Mouse (Mus musculus): ENCODE measurements around the gene Hdac9. TPM values are rescaled to one million over a fixed set of nuclear protein-coding genes. Genes with fewer than 3 reads are reported as not detected.

Hdac9 gene
- total and polyA plus RNA-seq, 2 experiments from 2014 or later, result 15.6 to 15.7 TPM

- Histone ChIP-seq H3K9me3 (replicated peaks; ENCODE audit: control insufficient read depth, low read length) (no peaks in the 10 kb centered on the region), H3K36me3 (replicated peaks; ENCODE audit: control insufficient read depth, insufficient read depth, low read length) (no peaks in the 10 kb centered on the region), H3K27ac (ENCODE audit: low read depth) (peak overlapping the region; percentile 65; the same call in 1 of the 2 replicates), H3K27me3 (ENCODE audit: control insufficient read depth, insufficient read depth, low read length) (no peaks in the 10 kb centered on the region), H3K4me2 (ENCODE audit: low read depth, low read length) (peak overlapping the region; percentile 50), H3K4me3 (ENCODE audit: low read depth, low read length) (peak overlapping the region; percentile 46), H3K9ac (replicated peaks; ENCODE audit: low read depth, low read length) (0 out of 2 replicates have a peak overlapping the region, but pooled peaks have one; percentile 35), H3K4me1 (ENCODE audit: control insufficient read depth, insufficient read depth) (peaks cover 20% of the 10 kb centered on the region; the same call in 1 of the 2 replicates)
- WGBS, result 42% methylated on average over 3 of the region's 3 CpGs
- TF ChIP-seq EP300 (IDR thresholded peaks at IDR 0.05; ENCODE audit: low read depth), result no peak
- no peak for TF ChIP-seq CTCF (IDR thresholded peaks at IDR 0.05; ENCODE audit: low read depth)
- ATAC-seq (ENCODE audit: insufficient read depth, low read depth) (no peak), DNase-seq (ENCODE audit: low spot score) (peak; percentile 56)
Measured at GRCm38 (mm10) chr12:34495940-34496339, 421.0 kb downstream of the Hdac9 start.

- H3K36me3 ChIP-seq (replicated peaks; ENCODE audit: control insufficient read depth, insufficient read depth, low read length), result no peaks in the 10 kb centered on the region
- no peak overlapping the region for H3K27ac ChIP-seq (ENCODE audit: low read depth)
- no peak for ATAC-seq (ENCODE audit: insufficient read depth, low read depth)
- DNase-seq (ENCODE audit: low spot score), result no peak
- no peak overlapping the region for H3K4me2 ChIP-seq (ENCODE audit: low read depth, low read length)
- H3K4me3 ChIP-seq (ENCODE audit: low read depth, low read length), result no peak overlapping the region
- H3K9me3 ChIP-seq (replicated peaks; ENCODE audit: control insufficient read depth, low read length), result no peaks in the 10 kb centered on the region
- H3K4me1 ChIP-seq (ENCODE audit: control insufficient read depth, insufficient read depth), result peaks cover 13% of the 10 kb centered on the region
- no peak for TF ChIP-seq CTCF (IDR thresholded peaks at IDR 0.05; ENCODE audit: low read depth)
- TF ChIP-seq EP300 (IDR thresholded peaks at IDR 0.05; ENCODE audit: low read depth), result no peak
- H3K9ac ChIP-seq (replicated peaks; ENCODE audit: low read depth, low read length), result no peak overlapping the region
- no peaks in the 10 kb centered on the region for H3K27me3 ChIP-seq (ENCODE audit: control insufficient read depth, insufficient read depth, low read length)
Measured at GRCm38 (mm10) chr12:34489629-34490028, 427.3 kb downstream of the Hdac9 start.

- Histone ChIP-seq H3K4me1 (ENCODE audit: control insufficient read depth, insufficient read depth) (peaks cover 13% of the 10 kb centered on the region), H3K27ac (ENCODE audit: low read depth) (no peak overlapping the region), H3K27me3 (ENCODE audit: control insufficient read depth, insufficient read depth, low read length) (no peaks in the 10 kb centered on the region), H3K9me3 (replicated peaks; ENCODE audit: control insufficient read depth, low read length) (no peaks in the 10 kb centered on the region), H3K9ac (replicated peaks; ENCODE audit: low read depth, low read length) (no peak overlapping the region), H3K4me2 (ENCODE audit: low read depth, low read length) (no peak overlapping the region), H3K36me3 (replicated peaks; ENCODE audit: control insufficient read depth, insufficient read depth, low read length) (no peaks in the 10 kb centered on the region), H3K4me3 (ENCODE audit: low read depth, low read length) (no peak overlapping the region)
- WGBS, result 81% methylated on average over 1 of the region's 1 CpGs
- ATAC-seq (ENCODE audit: insufficient read depth, low read depth) (no peak), DNase-seq (ENCODE audit: low spot score) (no peak)
- TF ChIP-seq EP300 (IDR thresholded peaks at IDR 0.05; ENCODE audit: low read depth) (no peak), CTCF (IDR thresholded peaks at IDR 0.05; ENCODE audit: low read depth) (no peak)
Measured at GRCm38 (mm10) chr12:34487666-34488065, 429.2 kb downstream of the Hdac9 start.

- H3K27ac ChIP-seq (ENCODE audit: low read depth), result no peak overlapping the region
- 52% methylated on average over 3 of the region's 3 CpGs for WGBS
- ATAC-seq (ENCODE audit: insufficient read depth, low read depth) (no peak), DNase-seq (ENCODE audit: low spot score) (no peak)
- no peak overlapping the region for H3K4me2 ChIP-seq (ENCODE audit: low read depth, low read length)
- H3K4me3 ChIP-seq (ENCODE audit: low read depth, low read length), result no peak overlapping the region
- H3K36me3 ChIP-seq (replicated peaks; ENCODE audit: control insufficient read depth, insufficient read depth, low read length), result no peaks in the 10 kb centered on the region
- TF ChIP-seq CTCF (IDR thresholded peaks at IDR 0.05; ENCODE audit: low read depth) (no peak), EP300 (IDR thresholded peaks at IDR 0.05; ENCODE audit: low read depth) (no peak)
- peaks cover 13% of the 10 kb centered on the region for H3K4me1 ChIP-seq (ENCODE audit: control insufficient read depth, insufficient read depth)
- H3K9me3 ChIP-seq (replicated peaks; ENCODE audit: control insufficient read depth, low read length), result no peaks in the 10 kb centered on the region
- no peak overlapping the region for H3K9ac ChIP-seq (replicated peaks; ENCODE audit: low read depth, low read length)
- no peaks in the 10 kb centered on the region for H3K27me3 ChIP-seq (ENCODE audit: control insufficient read depth, insufficient read depth, low read length)
Measured at GRCm38 (mm10) chr12:34487021-34487420, 429.9 kb downstream of the Hdac9 start.

- TF ChIP-seq EP300 (IDR thresholded peaks at IDR 0.05; ENCODE audit: low read depth), result no peak
- no peak for TF ChIP-seq CTCF (IDR thresholded peaks at IDR 0.05; ENCODE audit: low read depth)
- 62% methylated on average over 2 of the region's 2 CpGs for WGBS
- Histone ChIP-seq H3K9me3 (replicated peaks; ENCODE audit: control insufficient read depth, low read length) (no peaks in the 10 kb centered on the region), H3K27me3 (ENCODE audit: control insufficient read depth, insufficient read depth, low read length) (no peaks in the 10 kb centered on the region), H3K9ac (replicated peaks; ENCODE audit: low read depth, low read length) (no peak overlapping the region), H3K4me2 (ENCODE audit: low read depth, low read length) (no peak overlapping the region), H3K4me1 (ENCODE audit: control insufficient read depth, insufficient read depth) (peaks cover 13% of the 10 kb centered on the region), H3K4me3 (ENCODE audit: low read depth, low read length) (no peak overlapping the region), H3K36me3 (replicated peaks; ENCODE audit: control insufficient read depth, insufficient read depth, low read length) (no peaks in the 10 kb centered on the region), H3K27ac (ENCODE audit: low read depth) (no peak overlapping the region)
- no peak for DNase-seq (ENCODE audit: low spot score)
- no peak for ATAC-seq (ENCODE audit: insufficient read depth, low read depth)
Measured at GRCm38 (mm10) chr12:34486016-34486415, 430.9 kb downstream of the Hdac9 start.

- H3K9me3 ChIP-seq (replicated peaks; ENCODE audit: control insufficient read depth, low read length), result no peaks in the 10 kb centered on the region
- H3K27me3 ChIP-seq (ENCODE audit: control insufficient read depth, insufficient read depth, low read length), result no peaks in the 10 kb centered on the region
- no peaks in the 10 kb centered on the region for H3K36me3 ChIP-seq (replicated peaks; ENCODE audit: control insufficient read depth, insufficient read depth, low read length)
- H3K27ac ChIP-seq (ENCODE audit: low read depth), result no peak overlapping the region
- peaks cover 9% of the 10 kb centered on the region for H3K4me1 ChIP-seq (ENCODE audit: control insufficient read depth, insufficient read depth)
- DNase-seq (ENCODE audit: low spot score) (no peak), ATAC-seq (ENCODE audit: insufficient read depth, low read depth) (no peak)
- H3K4me3 ChIP-seq (ENCODE audit: low read depth, low read length), result no peak overlapping the region
- no peak overlapping the region for H3K9ac ChIP-seq (replicated peaks; ENCODE audit: low read depth, low read length)
- no peak overlapping the region for H3K4me2 ChIP-seq (ENCODE audit: low read depth, low read length)
- TF ChIP-seq EP300 (IDR thresholded peaks at IDR 0.05; ENCODE audit: low read depth), result no peak
- no peak for TF ChIP-seq CTCF (IDR thresholded peaks at IDR 0.05; ENCODE audit: low read depth)
- whole genome bisulfite sequencing, result 93% methylated on average over 5 of the region's 5 CpGs
Measured at GRCm38 (mm10) chr12:34481702-34482101, 435.2 kb downstream of the Hdac9 start.
